Mouse (Mus musculus): ENCODE measurements around the gene Dgcr6.

- TF ChIP-seq CTCF (IDR thresholded peaks at IDR 0.05; ENCODE audit: insufficient read depth, low read depth, low read length) (no peak), POLR2A (IDR thresholded peaks at IDR 0.05; ENCODE audit: insufficient read depth, low read depth, low read length) (no peak)
These were observed 29.7 kb upstream of the Dgcr6 start for GRCm38 (mm10) chr16:18022780-18023557.
